Mouse (Mus musculus): ENCODE measurements around the gene Olfr462. TPM values are rescaled to one million over a fixed set of nuclear protein-coding genes. Genes with fewer than 3 reads are reported as not detected.
A peak's percentile ranks its signal among the peaks of the same experiment; 100 is the strongest.
"Not testable (repeated sequence)": the region's sequence is repeated elsewhere in the genome, so short reads cannot be mapped to it uniquely, and the experiment has no call there.

The Olfr462 gene
- polyA plus RNA-seq, 1 experiment from 2014 or later = not detected

GRCm38 (mm10) chr11:87875436-87875835 is 16.6 kb downstream of the Olfr462 start, which contains the start of gene Epx:
Epx (minus strand) TSS chr11:87875536.
- WGBS = 83% methylated on average over 6 of the region's 6 CpGs
- no peaks in the 10 kb centered on the region for H3K36me3 ChIP-seq
- no peak for ATAC-seq (ENCODE audit: low FRiP score, low read depth)

DNA sequence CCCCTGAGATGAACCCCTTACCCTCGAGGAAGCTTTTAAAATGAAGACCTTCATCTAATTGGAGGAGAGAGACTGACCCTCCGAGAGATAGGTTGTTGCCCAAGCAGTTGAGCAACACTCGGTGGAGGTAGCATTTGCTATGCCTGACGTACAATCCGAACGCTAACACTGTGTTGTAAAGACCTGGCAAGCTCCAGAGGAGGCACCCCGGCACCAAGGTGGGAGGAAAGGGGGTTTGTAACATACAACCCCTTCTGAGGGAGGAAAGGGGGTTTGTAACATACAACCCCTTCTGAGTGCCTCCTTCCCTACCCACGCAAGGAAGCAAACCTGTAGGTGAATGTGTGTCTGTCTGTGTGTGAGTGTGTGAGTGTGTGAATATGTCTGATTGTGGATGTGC is 20.3 kb downstream of the Olfr462 start:
- ATAC-seq (ENCODE audit: low FRiP score, low read depth) = no peak
- no peak overlapping the region for H3K4me2 ChIP-seq (replicated peaks)

More at GRCm38 (mm10) chr11:87875436-87875835, 16.6 kb downstream of the Olfr462 start, which contains the start of gene Epx:
- Histone ChIP-seq H3K4me3 (no peak within 1 kb of the TSS), H3K9ac (no peak within 1 kb of the TSS), H3K4me2 (replicated peaks) (no peak within 1 kb of the TSS), H3K27me3 (replicated peaks) (no peaks in the 10 kb centered on the region), H3K4me1 (no peaks in the 10 kb centered on the region), H3K27ac (no peak within 1 kb of the TSS), H3K9me3 (no peaks in the 10 kb centered on the region)

GRCm38 (mm10) chr11:87870096-87870495 is 22.0 kb downstream of the Olfr462 start:
- WGBS = 86% methylated on average over 2 of the region's 2 CpGs
- Histone ChIP-seq H3K36me3 (no peaks in the 10 kb centered on the region), H3K4me1 (no peaks in the 10 kb centered on the region), H3K27me3 (replicated peaks) (no peaks in the 10 kb centered on the region), H3K9me3 (no peaks in the 10 kb centered on the region), H3K9ac (no peak overlapping the region), H3K4me2 (replicated peaks) (no peak overlapping the region), H3K4me3 (no peak overlapping the region), H3K27ac (no peak overlapping the region)
- no peak for ATAC-seq (ENCODE audit: low FRiP score, low read depth)

More for the DNA sequence above, 20.3 kb downstream of the Olfr462 start:
- Histone ChIP-seq H3K36me3 (no peaks in the 10 kb centered on the region), H3K9me3 (no peaks in the 10 kb centered on the region), H3K27me3 (replicated peaks) (no peaks in the 10 kb centered on the region), H3K4me1 (no peaks in the 10 kb centered on the region), H3K9ac (no peak overlapping the region), H3K4me3 (no peak overlapping the region), H3K27ac (no peak overlapping the region)
- WGBS = 60% methylated on average over 8 of the region's 8 CpGs

DNA sequence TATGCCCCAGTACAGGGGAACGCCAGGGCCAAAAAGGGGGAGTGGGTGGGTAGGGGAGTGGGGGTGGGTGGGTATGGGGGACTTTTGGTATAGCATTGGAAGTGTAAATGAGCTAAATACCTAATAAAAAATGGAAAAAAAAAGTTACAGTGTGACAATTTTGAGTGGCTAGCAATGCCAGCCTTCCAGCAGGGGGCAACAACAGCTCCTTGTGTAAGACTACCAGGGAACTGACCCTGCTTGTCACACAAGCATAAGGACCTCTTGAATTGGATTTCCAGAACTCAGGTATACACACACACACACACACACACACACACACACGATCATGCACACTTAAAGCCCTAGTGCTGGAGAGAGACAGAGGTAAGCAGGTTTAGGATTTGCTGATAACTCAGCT is 25.2 kb downstream of the Olfr462 start:
- WGBS = 86% methylated on average over 1 of the region's 2 CpGs

GRCm38 (mm10) chr11:87862805-87863204 is 29.3 kb downstream of the Olfr462 start:
- Histone ChIP-seq H3K4me3 (no peak overlapping the region), H3K27ac (no peak overlapping the region), H3K4me2 (replicated peaks) (no peak overlapping the region), H3K27me3 (replicated peaks) (no peaks in the 10 kb centered on the region), H3K9me3 (no peaks in the 10 kb centered on the region), H3K9ac (no peak overlapping the region), H3K36me3 (peaks cover 45% of the 10 kb centered on the region), H3K4me1 (no peaks in the 10 kb centered on the region)
- WGBS = 94% methylated on average over 13 of the region's 13 CpGs
- no peak for ATAC-seq (ENCODE audit: low FRiP score, low read depth)

More for the DNA sequence above, 25.2 kb downstream of the Olfr462 start:
- ATAC-seq (ENCODE audit: low FRiP score, low read depth); H3K4me2 ChIP-seq (replicated peaks); H3K27ac ChIP-seq; H3K4me1 ChIP-seq; H3K9ac ChIP-seq; H3K4me3 ChIP-seq; H3K9me3 ChIP-seq; H3K27me3 ChIP-seq (replicated peaks): not testable (repeated sequence)
- H3K36me3 ChIP-seq = peaks cover 14% of the 10 kb centered on the region; the same call in 1 of the 2 replicates

- no peak for ATAC-seq (ENCODE audit: low FRiP score, low read depth)
Observed at GRCm38 (mm10) chr11:87860426-87860825, 31.6 kb downstream of the Olfr462 start.

DNA sequence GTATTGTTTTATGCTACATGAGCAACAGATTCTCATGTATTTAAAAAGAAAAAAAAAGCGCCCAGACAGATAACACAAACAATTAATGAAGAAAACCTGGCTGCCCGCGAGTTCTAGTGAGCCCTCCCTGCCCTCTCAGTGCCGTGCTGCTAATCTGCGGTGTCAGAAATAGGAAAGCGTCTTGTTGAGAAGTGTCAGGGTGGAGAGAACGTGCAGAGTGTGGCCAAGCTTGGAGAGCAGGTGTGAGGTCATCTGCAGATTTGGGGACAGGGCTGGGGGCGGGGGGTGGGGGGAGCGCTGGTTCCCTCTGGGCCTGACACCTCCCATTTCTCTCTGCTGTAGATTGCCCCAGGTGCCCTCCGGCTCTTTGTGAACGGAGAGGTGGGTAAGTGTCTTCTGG is 32.8 kb downstream of the Olfr462 start:
- Histone ChIP-seq H3K4me1 (no peaks in the 10 kb centered on the region), H3K9ac (no peak overlapping the region), H3K4me3 (no peak overlapping the region), H3K27me3 (replicated peaks) (no peaks in the 10 kb centered on the region), H3K4me2 (replicated peaks) (no peak overlapping the region), H3K27ac (no peak overlapping the region), H3K36me3 (peaks cover 60% of the 10 kb centered on the region), H3K9me3 (no peaks in the 10 kb centered on the region)
- 92% methylated on average over 11 of the region's 11 CpGs for WGBS
- ATAC-seq (ENCODE audit: low FRiP score, low read depth) = no peak

More at GRCm38 (mm10) chr11:87860426-87860825, 31.6 kb downstream of the Olfr462 start:
- H3K4me3 ChIP-seq = no peak overlapping the region
- no peak overlapping the region for H3K4me2 ChIP-seq (replicated peaks)
- WGBS = 79% methylated on average over 9 of the region's 9 CpGs
- H3K9ac ChIP-seq = no peak overlapping the region
- H3K27ac ChIP-seq = no peak overlapping the region
- H3K27me3 ChIP-seq (replicated peaks) = no peaks in the 10 kb centered on the region
- no peaks in the 10 kb centered on the region for H3K9me3 ChIP-seq
- peaks cover 60% of the 10 kb centered on the region for H3K36me3 ChIP-seq
- no peaks in the 10 kb centered on the region for H3K4me1 ChIP-seq

DNA sequence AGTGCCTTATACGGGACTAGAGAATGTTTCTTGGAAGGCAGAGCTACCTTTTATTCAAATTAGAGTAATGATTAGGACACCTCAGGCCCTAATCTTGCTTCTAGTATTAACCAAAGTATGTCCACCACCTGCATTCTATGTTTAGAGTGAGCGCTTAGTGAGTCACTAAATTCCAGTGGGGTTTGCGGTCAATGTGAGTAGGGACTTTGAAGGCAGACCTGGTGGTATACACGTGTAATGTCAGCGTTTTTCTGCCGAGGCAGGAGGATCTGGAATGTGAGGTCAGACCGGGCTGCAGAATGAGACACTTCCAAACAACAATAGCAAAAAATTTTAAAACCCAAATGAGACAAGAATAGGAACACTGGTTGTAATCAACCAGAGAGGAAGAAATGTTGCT is 37.5 kb downstream of the Olfr462 start:
- Histone ChIP-seq H3K27me3 (replicated peaks) (no peaks in the 10 kb centered on the region), H3K4me3 (no peak overlapping the region), H3K4me2 (replicated peaks) (no peak overlapping the region), H3K27ac (no peak overlapping the region), H3K4me1 (peaks cover 6% of the 10 kb centered on the region; the same call in 1 of the 2 replicates), H3K9ac (no peak overlapping the region), H3K36me3 (peaks cover 27% of the 10 kb centered on the region), H3K9me3 (no peaks in the 10 kb centered on the region)
- WGBS = 87% methylated on average over 7 of the region's 7 CpGs
- no peak for ATAC-seq (ENCODE audit: low FRiP score, low read depth)

DNA sequence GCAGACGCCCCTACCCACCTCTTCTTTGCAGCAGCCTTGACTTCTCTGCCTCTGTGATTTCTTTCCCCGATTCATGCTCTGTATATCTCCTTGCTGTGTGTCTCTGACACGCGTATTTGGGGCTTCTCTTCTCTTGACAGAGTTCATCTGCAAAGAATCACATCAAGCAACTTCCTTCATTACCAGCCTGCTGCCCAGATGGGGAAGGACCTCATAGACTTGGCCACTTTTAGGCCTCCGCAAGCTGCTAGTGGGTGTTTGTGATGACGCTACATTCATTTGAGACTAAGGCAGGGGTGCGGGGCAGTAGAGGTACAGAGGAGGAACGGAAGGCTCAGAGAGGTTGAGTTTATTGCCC is 38.5 kb downstream of the Olfr462 start:
- Histone ChIP-seq H3K36me3 (peaks cover 23% of the 10 kb centered on the region), H3K27ac (no peak overlapping the region), H3K9me3 (no peaks in the 10 kb centered on the region), H3K4me1 (peaks cover 6% of the 10 kb centered on the region; the same call in 1 of the 2 replicates), H3K4me3 (peak overlapping the region; percentile 59), H3K27me3 (replicated peaks) (no peaks in the 10 kb centered on the region), H3K9ac (peak overlapping the region; percentile 55), H3K4me2 (replicated peaks) (peak overlapping the region; percentile 66)
- WGBS = 33% methylated on average over 8 of the region's 8 CpGs
- peak; percentile 33; the same call in 1 of the 2 replicates for ATAC-seq (ENCODE audit: low FRiP score, low read depth)

- Histone ChIP-seq H3K9ac (peak within 1 kb of the TSS; percentile 55), H3K27me3 (replicated peaks) (no peaks in the 10 kb centered on the region), H3K36me3 (peaks cover 16% of the 10 kb centered on the region), H3K4me3 (peak within 1 kb of the TSS; percentile 59), H3K4me2 (replicated peaks) (peak within 1 kb of the TSS; percentile 66), H3K27ac (no peak within 1 kb of the TSS), H3K9me3 (no peaks in the 10 kb centered on the region), H3K4me1 (peaks cover 6% of the 10 kb centered on the region; the same call in 1 of the 2 replicates)
- peak; percentile 95 for ATAC-seq (ENCODE audit: low FRiP score, low read depth)
- WGBS = 5% methylated on average over 40 of the region's 40 CpGs
Observed at GRCm38 (mm10) chr11:87852690-87853596, 39.1 kb downstream of the Olfr462 start, which contains the start of gene Mks1. Mks1 (plus strand) TSS chr11:87853215.

DNA sequence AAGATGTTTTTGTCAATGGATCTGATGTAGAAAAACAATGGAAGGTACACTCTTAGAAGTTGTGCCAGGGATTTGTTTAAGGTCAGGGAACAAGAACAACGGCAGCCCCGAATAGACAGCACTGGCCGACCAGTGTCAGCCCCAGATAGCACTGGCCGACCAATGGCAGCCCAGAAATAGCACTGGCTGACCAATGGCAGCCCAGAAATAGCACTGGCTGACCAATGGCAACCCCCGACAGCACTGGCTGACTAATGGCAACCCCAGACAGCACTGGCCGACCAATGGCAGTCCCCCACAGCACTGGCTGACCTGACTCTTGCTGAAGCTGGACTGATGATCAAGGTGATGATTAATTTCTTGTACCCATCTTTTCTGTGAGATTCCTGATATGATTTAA is 44.2 kb downstream of the Olfr462 start:
- Histone ChIP-seq H3K9me3 (no peaks in the 10 kb centered on the region), H3K27me3 (replicated peaks) (no peaks in the 10 kb centered on the region), H3K4me2 (replicated peaks) (no peak overlapping the region), H3K9ac (no peak overlapping the region), H3K4me1 (peaks cover 3% of the 10 kb centered on the region; the same call in 1 of the 2 replicates), H3K4me3 (no peak overlapping the region), H3K27ac (no peak overlapping the region), H3K36me3 (no peaks in the 10 kb centered on the region)
- 71% methylated on average over 6 of the region's 6 CpGs for WGBS
- ATAC-seq (ENCODE audit: low FRiP score, low read depth) = no peak

- Histone ChIP-seq H3K27me3 (replicated peaks) (no peaks in the 10 kb centered on the region), H3K4me1 (no peaks in the 10 kb centered on the region), H3K4me2 (replicated peaks) (no peak overlapping the region), H3K4me3 (no peak overlapping the region), H3K36me3 (no peaks in the 10 kb centered on the region), H3K27ac (no peak overlapping the region), H3K9me3 (no peaks in the 10 kb centered on the region), H3K9ac (no peak overlapping the region)
- no peak for ATAC-seq (ENCODE audit: low FRiP score, low read depth)
- WGBS = 84% methylated on average over 12 of the region's 12 CpGs
Observed at GRCm38 (mm10) chr11:87846968-87847600, 45.0 kb downstream of the Olfr462 start.
